ENCODE assay signal across 22 mouse cellular contexts in the genomic region with DNA sequence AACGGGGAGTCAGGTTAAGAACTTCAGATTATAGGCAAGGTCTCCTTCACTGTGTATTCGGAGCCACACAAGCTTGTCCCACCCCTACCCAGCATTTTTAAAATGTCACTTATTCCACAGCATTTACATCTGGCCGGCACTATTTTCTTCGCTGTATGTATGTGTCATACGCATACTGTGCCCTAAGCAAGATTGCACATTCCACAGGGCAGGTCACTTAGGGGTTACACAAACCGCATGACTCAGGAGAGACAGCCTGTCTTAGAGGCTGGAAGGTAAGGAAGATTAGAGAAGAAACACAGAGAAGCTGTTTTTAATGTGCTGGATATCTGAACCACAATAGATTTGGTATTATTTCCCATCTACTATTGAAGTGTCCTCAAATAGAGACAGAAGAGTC.
DNase-seq lines count a peak whose midpoint lies in the region; ATAC-seq and TF ChIP-seq lines count a peak whose summit lies in the region.
"Had no signal": no experiment of that assay in that cellular context is flagged by ENCODE, and none has a peak within 500 bp of the region (broad histone marks: within the 10 kb centered on the region; RNA-seq: fewer than 3 reads in every experiment).

No protein-coding gene starts in this region.

- no peak for TF ChIP-seq CTCF in lung, postnatal 0 days (IDR thresholded peaks at IDR 0.05)
- TF ChIP-seq CTCF in lung, adult 2 months (IDR thresholded peaks at IDR 0.05; ENCODE audit: insufficient read depth, low read length), result no peak
- no peak for TF ChIP-seq CTCF in intestine, postnatal 0 days (IDR thresholded peaks at IDR 0.05; ENCODE audit: low read depth)

- ATAC-seq in lung, postnatal 0 days, result 0 out of 2 replicates have a peak, but pooled peaks have one; percentile 41
- ATAC-seq in intestine, postnatal 0 days, result peak; percentile 78; the same call in 1 of the 2 replicates
- ATAC-seq: activated CD4-positive, CD25-positive, alpha-beta regulatory T cell, adult 4 months; forebrain, embryonic 14.5 days; liver, embryonic 12.5 days; midbrain, embryonic 16.5 days had no signal

- no peak overlapping the region for H3K9ac ChIP-seq in lung, postnatal 0 days (replicated peaks; ENCODE audit: low read depth)
- no peak overlapping the region for H3K9ac ChIP-seq in intestine, postnatal 0 days (ENCODE audit: low read depth, low read length)
- H3K9ac ChIP-seq: kidney, embryonic 15.5 days; limb, embryonic 12.5 days; liver, embryonic 12.5 days; lung, embryonic 15.5 days; neural tube, embryonic 15.5 days had no signal

- 39% methylated on average over 6 of the region's 6 CpGs for WGBS in lung, postnatal 0 days
- 66% methylated on average over 6 of the region's 6 CpGs for WGBS in lung, adult 2 months
- WGBS in intestine, postnatal 0 days, result 53% methylated on average over 6 of the region's 6 CpGs

- H3K4me2 ChIP-seq in lung, postnatal 0 days (replicated peaks; ENCODE audit: low read depth, low read length), result no peak overlapping the region
- no peak overlapping the region for H3K4me2 ChIP-seq in intestine, postnatal 0 days (replicated peaks; ENCODE audit: low read depth)
- H3K4me2 ChIP-seq: kidney, embryonic 15.5 days; limb, embryonic 12.5 days; liver, embryonic 12.5 days; lung, embryonic 15.5 days; neural tube, embryonic 15.5 days had no signal

- no peaks in the 10 kb centered on the region for H3K4me1 ChIP-seq in lung, postnatal 0 days (ENCODE audit: insufficient read depth, low read depth, low read length)
- H3K4me1 ChIP-seq in lung, adult 2 months (ENCODE audit: control insufficient read depth, insufficient read depth, low read length), result no peaks in the 10 kb centered on the region
- no peaks in the 10 kb centered on the region for H3K4me1 ChIP-seq in intestine, postnatal 0 days (replicated peaks; ENCODE audit: control insufficient read depth, insufficient read depth, low read length)
- H3K4me1 ChIP-seq: heart, embryonic 10.5 days; kidney, embryonic 15.5 days; limb, embryonic 12.5 days; liver, embryonic 12.5 days; lung, embryonic 15.5 days; neural tube, embryonic 15.5 days had no signal

- TF ChIP-seq POLR2A in lung, adult 2 months (IDR thresholded peaks at IDR 0.05; ENCODE audit: borderline replicate concordance, extremely low read depth, low read depth, low read length), result no peak

- H3K27ac ChIP-seq in lung, postnatal 0 days (ENCODE audit: low read length), result no peak overlapping the region
- no peak overlapping the region for H3K27ac ChIP-seq in intestine, postnatal 0 days (ENCODE audit: low read depth, low read length)
- H3K27ac ChIP-seq: heart, embryonic 10.5 days; kidney, embryonic 15.5 days; limb, embryonic 12.5 days; liver, embryonic 12.5 days; lung, embryonic 15.5 days; neural tube, embryonic 15.5 days had no signal

- no peak for TF ChIP-seq EP300 in lung, postnatal 0 days (IDR thresholded peaks at IDR 0.05)

- no peaks in the 10 kb centered on the region for H3K9me3 ChIP-seq in lung, postnatal 0 days (ENCODE audit: low read length)
- H3K9me3 ChIP-seq in intestine, postnatal 0 days (ENCODE audit: control insufficient read depth), result no peaks in the 10 kb centered on the region; the same call in 1 of the 2 replicates
- H3K9me3 ChIP-seq: heart, embryonic 10.5 days; kidney, embryonic 15.5 days; limb, embryonic 12.5 days; liver, embryonic 12.5 days; lung, embryonic 15.5 days; neural tube, embryonic 15.5 days had no signal

- peak; percentile 37 for DNase-seq in embryo, embryonic 10 days (ENCODE audit: low spot score)
- DNase-seq in embryo, embryonic 11 days, result no peak
- no peak for DNase-seq in lung, postnatal 0 days (ENCODE audit: low spot score)
- DNase-seq in lung, adult 2 months, result no peak
- DNase-seq in yolk sac, embryonic 10.5 days (ENCODE audit: low spot score), result peak; percentile 73
- no peak for DNase-seq in gastrocnemius, postnatal 36 days
- DNase-seq in B cell, adult 2 months, result no peak
- DNase-seq: adrenal gland, postnatal 10 days; cerebellum, postnatal 10 days; right cerebral cortex, postnatal 25 days; thymus, postnatal 14 days had no signal

- intact Hi-C loops in gastrocnemius, postnatal 36 days (cut with DNase I), result no loop called here

- no peaks in the 10 kb centered on the region for H3K36me3 ChIP-seq in lung, postnatal 0 days (ENCODE audit: insufficient read depth, low read length)
- H3K36me3 ChIP-seq in intestine, postnatal 0 days (ENCODE audit: control insufficient read depth, insufficient read depth), result no peaks in the 10 kb centered on the region
- H3K36me3 ChIP-seq: heart, embryonic 10.5 days; kidney, embryonic 15.5 days; limb, embryonic 12.5 days; liver, embryonic 12.5 days; lung, embryonic 15.5 days; neural tube, embryonic 15.5 days had no signal

- H3K27me3 ChIP-seq in lung, postnatal 0 days (replicated peaks; ENCODE audit: insufficient read depth, low read length), result no peaks in the 10 kb centered on the region
- no peaks in the 10 kb centered on the region for H3K27me3 ChIP-seq in intestine, postnatal 0 days (replicated peaks; ENCODE audit: control insufficient read depth, insufficient read depth, low read length)
- H3K27me3 ChIP-seq: kidney, embryonic 15.5 days; limb, embryonic 12.5 days; liver, embryonic 12.5 days; lung, embryonic 15.5 days; neural tube, embryonic 15.5 days had no signal

- H3K4me3 ChIP-seq in lung, postnatal 0 days (ENCODE audit: low read depth, low read length), result no peak overlapping the region
- H3K4me3 ChIP-seq in lung, adult 2 months (replicated peaks; ENCODE audit: extremely low read depth, low read depth, low read length), result no peak overlapping the region
- H3K4me3 ChIP-seq in intestine, postnatal 0 days (ENCODE audit: low read depth, low read length), result no peak overlapping the region
- H3K4me3 ChIP-seq: erythroblast, embryonic 14.5 days; heart, embryonic 10.5 days; kidney, embryonic 15.5 days; limb, embryonic 12.5 days; liver, embryonic 12.5 days; lung, embryonic 15.5 days; neural tube, embryonic 15.5 days had no signal

Comparison
In these comparisons a context has a peak if more than half of its experiments do, and no peak if none do; other contexts are left out.
1. DNase-seq: peak in embryo, embryonic 10 days (single experiment) and yolk sac, embryonic 10.5 days (single experiment); none in embryo, embryonic 11 days (single experiment), lung, postnatal 0 days (single experiment), lung, adult 2 months (single experiment), gastrocnemius, postnatal 36 days (0 of 2) and B cell, adult 2 months (0 of 2).